Mouse (Mus musculus) activated CD4-positive, CD25-positive, alpha-beta regulatory T cell, adult 4 months (primary cell): ENCODE results near the gene Metrnl. TPM values are rescaled to one million over a fixed set of nuclear protein-coding genes. Genes with fewer than 3 reads are reported as not detected.

Source experiments
- ATAC-seq: one replicate; pipeline ENCODE4 v1.8.0; 2017
- polyA plus RNA-seq, 2 experiments: library from polyadenylated mRNA; unstranded; fragments of 100-300 nt; shearing (Covaris generic); gene quantifications; one replicate each; pipeline ENCODE4 v1.2.1; 2017

Gene Metrnl
- polyA plus RNA-seq, 2 experiments from 2014 or later, result 0.60 to 1.1 TPM

GRCm38 (mm10) chr11:121686091-121686490 lies 15.3 kb upstream of the Metrnl start:
- ATAC-seq, result no peak

GRCm38 (mm10) chr11:121686674-121687073 lies 14.7 kb upstream of the Metrnl start:
- no peak for ATAC-seq

DNA sequence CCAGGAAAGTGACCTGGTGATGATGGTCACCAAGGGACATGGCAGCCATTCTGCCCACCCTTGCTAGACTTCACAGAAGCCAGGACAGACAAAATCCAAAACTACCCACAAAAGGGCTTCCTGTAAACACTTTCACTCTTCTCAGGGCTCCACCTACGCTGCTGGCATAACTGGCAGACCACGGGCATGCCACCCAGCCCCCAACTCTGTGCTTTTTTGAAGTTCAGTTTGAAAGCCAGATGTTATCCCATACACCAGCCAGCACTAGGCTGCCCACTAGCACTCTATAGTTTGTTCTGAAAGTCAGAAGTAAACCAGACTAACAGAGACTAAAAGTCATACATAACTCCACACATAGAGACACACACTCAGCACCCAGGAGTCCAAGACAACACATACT lies 13.3 kb upstream of the Metrnl start:
- ATAC-seq, result no peak

- no peak for ATAC-seq
These were observed 5.9 kb upstream of the Metrnl start for GRCm38 (mm10) chr11:121695304-121696064.

- ATAC-seq, result no peak
These were observed 4.1 kb upstream of the Metrnl start for GRCm38 (mm10) chr11:121697271-121697670.

DNA sequence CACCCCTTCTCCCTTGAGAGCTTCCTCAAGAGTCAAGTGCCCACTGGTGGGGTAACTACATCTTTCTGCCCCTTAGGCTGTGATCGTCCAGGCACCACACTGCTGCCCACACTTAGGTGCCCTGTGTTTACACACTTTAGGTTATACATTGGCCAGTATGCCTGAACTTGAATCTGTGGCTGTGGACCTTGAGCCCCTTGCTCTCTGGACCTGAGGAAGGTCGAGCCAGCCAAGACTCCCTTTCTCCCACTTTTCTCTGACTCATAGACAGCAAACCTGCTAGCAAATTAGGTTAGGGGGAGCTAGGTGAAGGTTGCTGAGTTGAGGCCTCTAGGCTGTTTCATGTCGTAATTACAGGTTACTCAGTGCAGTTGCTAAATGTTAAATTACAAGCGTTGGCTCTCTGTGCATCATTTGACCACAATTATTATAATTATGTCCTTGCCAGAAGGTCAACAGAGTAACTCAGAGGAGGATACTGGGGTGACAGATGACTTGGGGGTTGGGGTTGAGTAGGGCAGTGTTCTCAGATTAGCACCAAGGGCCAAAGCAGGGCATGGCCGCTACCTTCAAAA lies 2.9 kb upstream of the Metrnl start:
- no peak for ATAC-seq

GRCm38 (mm10) chr11:121702111-121702894 lies 959 bp downstream of the Metrnl start:
- peak; percentile 11 for ATAC-seq

DNA sequence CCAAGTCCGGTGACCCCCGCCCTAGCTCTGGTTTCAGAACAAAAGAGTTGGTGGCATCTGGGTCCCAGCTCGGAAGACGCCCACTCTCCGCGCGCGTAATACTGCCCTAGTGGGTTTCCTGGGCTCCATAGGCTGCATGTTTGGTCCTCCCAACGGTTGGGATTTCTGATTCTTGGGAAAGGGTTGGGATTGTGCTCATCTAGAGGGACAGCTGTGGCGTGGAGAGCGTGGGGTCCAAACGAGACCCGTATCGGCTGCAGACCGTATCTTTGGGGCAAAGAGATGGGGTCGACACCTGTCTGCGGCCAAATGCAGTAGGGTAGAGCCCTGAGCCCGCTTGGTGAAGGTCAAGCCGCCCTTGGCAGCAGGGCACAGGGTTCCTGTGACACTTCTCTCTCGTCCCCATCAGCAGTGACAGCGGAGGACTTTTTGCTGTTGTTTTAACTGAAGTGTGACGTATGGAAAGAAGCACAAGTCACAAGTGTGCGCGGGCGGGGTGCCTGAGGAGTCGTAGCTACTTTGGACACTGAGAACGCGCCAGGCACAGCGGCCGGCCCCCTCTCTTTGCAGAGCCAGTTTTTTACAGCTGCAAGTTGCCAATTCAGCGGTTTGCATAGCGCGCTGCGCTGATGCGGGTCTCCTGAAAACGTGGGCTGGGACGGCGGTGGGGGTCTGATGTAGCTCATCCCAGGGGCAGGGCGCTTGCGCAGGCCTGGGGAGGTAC lies 1.7 kb downstream of the Metrnl start:
- peak; percentile 45 for ATAC-seq

- ATAC-seq, result no peak
These were observed 2.4 kb downstream of the Metrnl start for GRCm38 (mm10) chr11:121703619-121704215.

GRCm38 (mm10) chr11:121706521-121707005 lies 5.2 kb downstream of the Metrnl start:
- peak; percentile 88 for ATAC-seq

DNA sequence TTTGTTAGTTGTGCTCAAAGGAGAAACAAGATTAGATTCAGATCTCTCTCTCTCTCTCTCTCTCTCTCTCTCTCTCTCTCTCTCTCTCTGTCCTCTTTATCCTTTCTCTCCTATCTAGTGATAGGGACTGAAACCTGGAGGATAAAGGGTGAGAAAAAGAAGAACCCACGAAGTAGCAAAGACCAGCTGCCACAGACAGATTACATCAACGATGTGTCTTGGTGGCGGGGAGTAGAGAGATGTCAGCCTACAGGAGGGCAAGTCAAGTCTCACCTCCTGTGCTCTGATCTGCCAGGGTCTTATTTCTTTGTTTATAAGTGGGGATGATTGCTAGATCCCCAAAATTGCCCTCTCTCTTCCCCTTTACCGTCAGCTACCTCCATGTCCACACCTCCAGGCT lies 7.9 kb downstream of the Metrnl start:
- no peak for ATAC-seq

- no peak for ATAC-seq
These were observed 8.9 kb downstream of the Metrnl start for GRCm38 (mm10) chr11:121710245-121710644.

- no peak for ATAC-seq
These were observed 11.6 kb downstream of the Metrnl start for GRCm38 (mm10) chr11:121712987-121713386.

DNA sequence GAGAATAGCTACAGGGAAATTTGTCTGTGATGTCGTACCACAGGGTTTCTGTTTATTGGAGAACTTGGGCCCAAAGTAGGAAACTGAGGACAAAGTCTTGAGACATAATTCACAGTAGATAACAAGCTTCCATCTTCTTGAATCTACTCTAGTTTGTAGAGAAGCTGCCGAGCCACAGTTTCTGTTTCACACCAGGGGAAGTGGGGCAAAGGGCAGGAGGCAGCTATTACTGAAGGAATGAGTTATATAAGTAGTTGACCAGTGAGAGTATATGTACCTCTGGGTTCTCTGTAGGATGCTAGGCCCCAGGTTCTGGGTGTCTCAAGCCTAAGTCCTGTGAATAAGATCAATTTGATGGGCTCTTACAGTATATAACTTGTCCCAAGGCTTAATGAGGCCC lies 12.2 kb downstream of the Metrnl start:
- ATAC-seq, result no peak

- no peak for ATAC-seq
These were observed 13.6 kb downstream of the Metrnl start for GRCm38 (mm10) chr11:121714745-121715485.

GRCm38 (mm10) chr11:121717724-121718123 lies 16.4 kb downstream of the Metrnl start:
- ATAC-seq, result no peak

- no peak for ATAC-seq
These were observed 19.4 kb downstream of the Metrnl start for GRCm38 (mm10) chr11:121720752-121721151.

GRCm38 (mm10) chr11:121722434-121722833 lies 21.1 kb downstream of the Metrnl start:
- no peak for ATAC-seq

GRCm38 (mm10) chr11:121726625-121727024 lies 25.3 kb downstream of the Metrnl start:
- ATAC-seq, result no peak

DNA sequence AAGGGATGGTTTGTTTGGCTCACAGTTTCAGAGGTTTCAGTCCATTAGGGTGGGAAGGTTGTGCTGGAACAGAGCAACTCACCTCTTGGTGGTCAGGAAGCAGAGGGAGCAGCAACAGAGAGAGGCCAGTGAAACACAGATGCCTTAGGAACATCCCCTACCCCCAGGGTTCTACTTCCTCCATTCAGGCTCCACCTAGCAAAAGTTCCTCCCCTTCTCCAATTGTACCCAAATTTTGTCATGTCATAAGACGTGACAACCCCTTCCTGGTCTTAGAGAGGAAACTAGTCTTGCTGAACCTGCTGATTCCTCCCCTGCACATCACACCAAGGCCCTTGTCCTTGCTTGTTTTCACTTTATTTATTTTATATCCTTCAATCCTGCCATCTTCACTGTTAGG lies 32.8 kb downstream of the Metrnl start:
- no peak for ATAC-seq

DNA sequence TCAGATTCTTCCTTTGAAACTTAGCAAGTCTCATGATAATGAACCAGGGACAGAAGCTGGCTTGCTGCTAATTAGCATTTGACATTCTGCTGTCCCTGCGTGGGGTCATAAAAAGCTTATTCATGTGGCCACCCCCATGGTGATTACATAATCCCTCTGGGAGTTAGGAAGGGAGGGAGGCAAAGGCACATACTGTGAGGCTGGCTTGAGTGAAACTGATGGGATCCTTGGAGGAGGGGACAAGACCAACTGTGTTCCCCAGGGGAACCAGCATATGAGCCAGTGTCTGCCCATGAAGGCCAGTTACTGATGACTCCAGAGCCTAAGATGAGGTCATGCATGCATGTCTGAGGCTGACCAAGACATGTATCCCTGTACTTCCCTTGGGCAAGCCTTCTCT lies 33.5 kb downstream of the Metrnl start:
- ATAC-seq, result no peak

- ATAC-seq, result no peak
These were observed 37.3 kb downstream of the Metrnl start for GRCm38 (mm10) chr11:121738616-121739015.
